Mouse (Mus musculus) midbrain, embryonic 14.5 days (tissue): ENCODE data around the gene Wnk2. TPM values are rescaled to one million over a fixed set of nuclear protein-coding genes. Genes with fewer than 3 reads are reported as not detected.

ENCODE experiments used
- ATAC-seq: fragments of 200-750 bp; cut with Nextera tagmentation; 2 replicates; pipeline ENCODE4 v1.8.0; 2017; ENCODE audit warnings: moderate number of reproducible peaks, moderate library complexity; ENCODE audit not compliant: low FRiP score, low TSS enrichment
- DNase-seq: peaks from one replicate; pipeline ENCODE4 v3.0.0-alpha.2; 2015
- H3K27ac ChIP-seq: fragments of 300-500 bp; sonication (generic); replicated peaks from 2 replicates; pipeline ENCODE4 v1.5.1; 2014; ENCODE audit warnings: mild to moderate bottlenecking, low read depth, low read length, moderate library complexity
- H3K27me3 ChIP-seq: fragments of 300-500 bp; sonication (generic); 2 replicates; pipeline ENCODE4 v1.6.1; 2014; ENCODE audit warnings: low read length, control low read depth, mixed read lengths; ENCODE audit not compliant: control insufficient read depth, insufficient read depth
- H3K36me3 ChIP-seq: fragments of 300-500 bp; sonication (generic); 2 replicates; pipeline ENCODE4 v1.6.1; 2014; ENCODE audit warnings: low read length, control low read depth; ENCODE audit not compliant: control insufficient read depth, insufficient read depth
- H3K4me1 ChIP-seq: fragments of 300-500 bp; sonication (generic); 2 replicates; pipeline ENCODE4 v1.6.1; 2014; ENCODE audit warnings: mild to moderate bottlenecking, antibody characterized with exemption, low read length, control low read depth; ENCODE audit not compliant: control insufficient read depth, insufficient read depth
- H3K4me2 ChIP-seq: fragments of 300-500 bp; sonication (generic); 2 replicates; pipeline ENCODE4 v1.6.1; 2014; ENCODE audit warnings: mild to moderate bottlenecking, low read length, moderate library complexity
- H3K4me3 ChIP-seq: fragments of 300-500 bp; sonication (generic); replicated peaks from 2 replicates; pipeline ENCODE4 v1.5.1; 2014; ENCODE audit warnings: low read depth, low read length
- H3K9ac ChIP-seq: fragments of 300-500 bp; sonication (generic); replicated peaks from 2 replicates; pipeline ENCODE4 v1.6.1; 2014; ENCODE audit warnings: mild to moderate bottlenecking, low read length, moderate library complexity
- H3K9me3 ChIP-seq: fragments of 300-500 bp; sonication (generic); 2 replicates; pipeline ENCODE4 v1.6.1; 2016; ENCODE audit warnings: low read length, control low read depth, mixed read lengths; ENCODE audit not compliant: control insufficient read depth
- WGBS: fragments of 180-500 bp; shearing (Covaris S2); extraction: QIAGEN DNeasy Blood & Tissue Kit; methylation state at CpG from one replicate; pipeline ENCODE4 v1.1.7; 2014; 5-methylcytosine and 5-hydroxymethylcytosine counted together
- polyA plus RNA-seq: library from polyadenylated mRNA; unstranded; fragments of >200 nt; fragmentation: Nextera tagmentation; extraction: Ambion mirVana; gene quantifications from 2 replicates; pipeline ENCODE4 v1.2.1, GENCODE M21; 2014

Wnk2 gene
- polyA plus RNA-seq, 1 experiment from 2014 or later, result 27.1 TPM

- no peak for DNase-seq
- H3K4me2 ChIP-seq, result no peak overlapping the region
- ATAC-seq, result no peak
- peaks cover 18% of the 10 kb centered on the region for H3K36me3 ChIP-seq
- H3K27me3 ChIP-seq, result no peaks in the 10 kb centered on the region
- peaks cover 22% of the 10 kb centered on the region for H3K4me1 ChIP-seq
- WGBS, result 51% methylated on average over 4 of the region's 4 CpGs
- no peak overlapping the region for H3K9ac ChIP-seq
- no peak overlapping the region for H3K27ac ChIP-seq
- no peaks in the 10 kb centered on the region for H3K9me3 ChIP-seq
- no peak overlapping the region for H3K4me3 ChIP-seq
These were observed 7.2 kb downstream of the Wnk2 start for GRCm38 (mm10) chr13:49140567-49140966.

GRCm38 (mm10) chr13:49134491-49134890 is 13.3 kb downstream of the Wnk2 start:
- no peak overlapping the region for H3K9ac ChIP-seq
- no peak overlapping the region for H3K4me2 ChIP-seq
- peaks cover 10% of the 10 kb centered on the region for H3K36me3 ChIP-seq
- WGBS, result 94% methylated on average over 11 of the region's 11 CpGs
- no peaks in the 10 kb centered on the region for H3K9me3 ChIP-seq
- H3K4me3 ChIP-seq, result no peak overlapping the region
- no peak for DNase-seq
- no peaks in the 10 kb centered on the region for H3K27me3 ChIP-seq
- no peak for ATAC-seq
- peaks cover 44% of the 10 kb centered on the region for H3K4me1 ChIP-seq
- no peak overlapping the region for H3K27ac ChIP-seq

- DNase-seq (no peak), ATAC-seq (no peak)
- Histone ChIP-seq H3K36me3 (peaks cover 3% of the 10 kb centered on the region; the same call in 1 of the 2 replicates), H3K4me2 (no peak overlapping the region), H3K9me3 (no peaks in the 10 kb centered on the region), H3K4me3 (no peak overlapping the region), H3K4me1 (peaks cover 57% of the 10 kb centered on the region), H3K27me3 (no peaks in the 10 kb centered on the region), H3K27ac (no peak overlapping the region), H3K9ac (no peak overlapping the region)
- 70% methylated on average over 4 of the region's 4 CpGs for WGBS
These were observed 14.7 kb downstream of the Wnk2 start for GRCm38 (mm10) chr13:49133125-49133524.

- no peak overlapping the region for H3K9ac ChIP-seq
- no peak overlapping the region for H3K4me3 ChIP-seq
- WGBS, result 72% methylated on average over 7 of the region's 7 CpGs
These were observed 15.7 kb downstream of the Wnk2 start for GRCm38 (mm10) chr13:49131946-49132687.

GRCm38 (mm10) chr13:49131342-49131855 is 16.4 kb downstream of the Wnk2 start:
- no peak for DNase-seq
- WGBS, result 65% methylated on average over 4 of the region's 4 CpGs
- H3K36me3 ChIP-seq, result peaks cover under 1% of the 10 kb centered on the region; the same call in 1 of the 2 replicates
- peaks cover 68% of the 10 kb centered on the region for H3K4me1 ChIP-seq
- no peak overlapping the region for H3K4me3 ChIP-seq
- no peaks in the 10 kb centered on the region for H3K27me3 ChIP-seq
- no peak overlapping the region; the same call in 1 of the 2 replicates for H3K9ac ChIP-seq
- no peak overlapping the region; the same call in 1 of the 2 replicates for H3K27ac ChIP-seq
- no peaks in the 10 kb centered on the region for H3K9me3 ChIP-seq
- H3K4me2 ChIP-seq, result no peak overlapping the region
- no peak for ATAC-seq

More at GRCm38 (mm10) chr13:49131946-49132687, 15.7 kb downstream of the Wnk2 start:
- no peak overlapping the region for H3K4me2 ChIP-seq
- H3K4me1 ChIP-seq, result peaks cover 68% of the 10 kb centered on the region
- H3K36me3 ChIP-seq, result peaks cover 3% of the 10 kb centered on the region; the same call in 1 of the 2 replicates
- ATAC-seq (no peak), DNase-seq (no peak)
- H3K27ac ChIP-seq, result no peak overlapping the region; the same call in 1 of the 2 replicates
- H3K9me3 ChIP-seq, result no peaks in the 10 kb centered on the region
- no peaks in the 10 kb centered on the region for H3K27me3 ChIP-seq

GRCm38 (mm10) chr13:49129845-49130244 is 18.0 kb downstream of the Wnk2 start:
- Histone ChIP-seq H3K9ac (no peak overlapping the region), H3K4me2 (peak overlapping the region; percentile 11; the same call in 1 of the 2 replicates), H3K27me3 (no peaks in the 10 kb centered on the region), H3K9me3 (no peaks in the 10 kb centered on the region), H3K4me1 (peaks cover 65% of the 10 kb centered on the region), H3K4me3 (no peak overlapping the region), H3K27ac (peak overlapping the region; percentile 55), H3K36me3 (no peaks in the 10 kb centered on the region)
- no peak for ATAC-seq
- WGBS, result 2% methylated on average over 4 of the region's 4 CpGs
- DNase-seq, result peak; percentile 79

- H3K27ac ChIP-seq, result no peak overlapping the region
- DNase-seq, result no peak
These were observed 18.7 kb downstream of the Wnk2 start for GRCm38 (mm10) chr13:49129154-49129553.

GRCm38 (mm10) chr13:49127844-49128631 is 19.8 kb downstream of the Wnk2 start:
- Histone ChIP-seq H3K4me1 (peaks cover 58% of the 10 kb centered on the region), H3K27me3 (no peaks in the 10 kb centered on the region), H3K9ac (peak overlapping the region; percentile 26; the same call in 1 of the 2 replicates), H3K9me3 (no peaks in the 10 kb centered on the region), H3K4me3 (no peak overlapping the region), H3K36me3 (no peaks in the 10 kb centered on the region), H3K4me2 (peak overlapping the region; percentile 40), H3K27ac (peak overlapping the region; percentile 71)
- DNase-seq, result peak; percentile 71
- ATAC-seq, result peak; percentile 44; the same call in 1 of the 2 replicates
- WGBS, result 17% methylated on average over 15 of the region's 15 CpGs

More at GRCm38 (mm10) chr13:49129154-49129553, 18.7 kb downstream of the Wnk2 start:
- Histone ChIP-seq H3K4me3 (no peak overlapping the region), H3K4me1 (peaks cover 65% of the 10 kb centered on the region), H3K27me3 (no peaks in the 10 kb centered on the region), H3K9ac (no peak overlapping the region), H3K36me3 (no peaks in the 10 kb centered on the region), H3K4me2 (no peak overlapping the region), H3K9me3 (no peaks in the 10 kb centered on the region)
- ATAC-seq, result no peak
- WGBS, result 93% methylated on average over 1 of the region's 1 CpGs
